Mouse (Mus musculus) lung, adult 18-20 months (tissue): Measurements from ENCODE around the gene Ddx6.

ENCODE experiments used
- DNase-seq, 2 experiments: peaks; one replicate each; pipeline ENCODE4 v3.0.0; 2022; ENCODE audit warnings: mixed read lengths in 2 of 2

Gene Ddx6

GRCm38 (mm10) chr9:44643103-44643502 is 38.4 kb downstream of the Ddx6 start:
- DNase-seq: no peak

GRCm38 (mm10) chr9:44644186-44644585 is 39.5 kb downstream of the Ddx6 start:
- no peak for DNase-seq

GRCm38 (mm10) chr9:44645481-44645880 is 40.8 kb downstream of the Ddx6 start:
- DNase-seq: peak; percentile 64 to 71

GRCm38 (mm10) chr9:44645924-44646323 is 41.2 kb downstream of the Ddx6 start:
- DNase-seq: peak; percentile 25 to 44

- no peak for DNase-seq
These were observed 41.7 kb downstream of the Ddx6 start for GRCm38 (mm10) chr9:44646366-44646765.

GRCm38 (mm10) chr9:44647026-44647425 is 42.3 kb downstream of the Ddx6 start:
- no peak for DNase-seq

GRCm38 (mm10) chr9:44647656-44648055 is 43.0 kb downstream of the Ddx6 start:
- DNase-seq: no peak

- DNase-seq: no peak
These were observed 44.2 kb downstream of the Ddx6 start for GRCm38 (mm10) chr9:44648881-44649281.

- peak; percentile 61 to 69 for DNase-seq
These were observed 47.3 kb downstream of the Ddx6 start for GRCm38 (mm10) chr9:44652027-44652426.

GRCm38 (mm10) chr9:44653896-44654295 is 49.2 kb downstream of the Ddx6 start:
- no peak for DNase-seq

- DNase-seq: peak; percentile 54 to 65
These were observed 50.7 kb downstream of the Ddx6 start for GRCm38 (mm10) chr9:44655098-44656066.

- DNase-seq: no peak
These were observed 59.0 kb downstream of the Ddx6 start for GRCm38 (mm10) chr9:44663706-44664105.

- DNase-seq: no peak
These were observed 66.7 kb downstream of the Ddx6 start for GRCm38 (mm10) chr9:44671416-44671815.

- no peak for DNase-seq
These were observed 67.7 kb downstream of the Ddx6 start for GRCm38 (mm10) chr9:44672291-44672865.

- DNase-seq: no peak
These were observed 68.3 kb downstream of the Ddx6 start, which contains the start of gene Treh for GRCm38 (mm10) chr9:44673005-44673404. Gene Treh (plus strand): TSS chr9:44673233.

GRCm38 (mm10) chr9:44678288-44678871 is 73.7 kb downstream of the Ddx6 start:
- DNase-seq: no peak

GRCm38 (mm10) chr9:44679565-44679964 is 74.9 kb downstream of the Ddx6 start:
- no peak for DNase-seq

- DNase-seq: no peak
These were observed 78.4 kb downstream of the Ddx6 start for GRCm38 (mm10) chr9:44683046-44683445.

GRCm38 (mm10) chr9:44685346-44686330 is 80.9 kb downstream of the Ddx6 start:
- DNase-seq: peak; percentile 57 to 62

- DNase-seq: no peak
These were observed 81.9 kb downstream of the Ddx6 start for GRCm38 (mm10) chr9:44686638-44687037.

GRCm38 (mm10) chr9:44688013-44688412 is 83.3 kb downstream of the Ddx6 start:
- no peak for DNase-seq
